Mouse (Mus musculus) G1E (cell line): ENCODE data around the gene Erbb4.

Source experiments
- CTCF ChIP-seq: IDR thresholded peaks from 2 replicates; pipeline ENCODE4 v1.5.1; 2012; ENCODE audit warnings: low read depth, low read length, inconsistent platforms, mixed read lengths
- GATA1 ChIP-seq: IDR thresholded peaks from 2 replicates; pipeline ENCODE4 v1.6.1; 2012; ENCODE audit warnings: borderline replicate concordance, low read length, inconsistent platforms, mixed read lengths
- GATA2 ChIP-seq: IDR thresholded peaks from 2 replicates; pipeline ENCODE4 v1.6.1; 2012; ENCODE audit warnings: low read depth, low read length, inconsistent platforms, borderline replicate concordance
- POLR2AphosphoS5 ChIP-seq: IDR thresholded peaks from 2 replicates; pipeline ENCODE4 v1.6.1; 2012; ENCODE audit warnings: low read depth, low read length, inconsistent platforms; ENCODE audit not compliant: insufficient replicate concordance
- TAL1 ChIP-seq: conservative IDR thresholded peaks from 2 replicates; pipeline ENCODE4 v1.6.1; 2012; ENCODE audit warnings: low read depth, low read length, inconsistent platforms, mixed read lengths

GRCm38 (mm10) chr1:68978571-68978970 lies 129.3 kb downstream of the Erbb4 start:
- TF ChIP-seq CTCF (no peak), GATA1 (no peak), TAL1 (no peak), POLR2AphosphoS5 (no peak), GATA2 (no peak)
